Mouse (Mus musculus): ENCODE measurements around the gene Evx2. TPM values are rescaled to one million over a fixed set of nuclear protein-coding genes. Genes with fewer than 3 reads are reported as not detected.

Gene Evx2
- total RNA-seq, 2 experiments from 2014 or later, result 0.08 TPM; not detected in 1

GRCm38 (mm10) chr2:74663291-74663925 is 4.1 kb upstream of the Evx2 start:
- no peak for DNase-seq

GRCm38 (mm10) chr2:74661685-74662084 is 2.3 kb upstream of the Evx2 start:
- no peak for DNase-seq

GRCm38 (mm10) chr2:74660421-74661375 is 1.3 kb upstream of the Evx2 start:
- DNase-seq, result no peak

- DNase-seq, result no peak
These were observed 538 bp downstream of the Evx2 start for GRCm38 (mm10) chr2:74658667-74659371.

GRCm38 (mm10) chr2:74658024-74658666 is 1.2 kb downstream of the Evx2 start:
- no peak for DNase-seq

GRCm38 (mm10) chr2:74657251-74658023 is 1.9 kb downstream of the Evx2 start:
- no peak for DNase-seq

GRCm38 (mm10) chr2:74656632-74657021 is 2.7 kb downstream of the Evx2 start:
- DNase-seq, result no peak

GRCm38 (mm10) chr2:74655821-74656631 is 3.3 kb downstream of the Evx2 start:
- DNase-seq, result no peak

GRCm38 (mm10) chr2:74655420-74655781 is 4.0 kb downstream of the Evx2 start:
- no peak for DNase-seq

- no peak for DNase-seq
These were observed 4.5 kb downstream of the Evx2 start for GRCm38 (mm10) chr2:74654743-74655419.

GRCm38 (mm10) chr2:74653781-74654535 is 5.4 kb downstream of the Evx2 start:
- no peak for DNase-seq

GRCm38 (mm10) chr2:74652996-74653340 is 6.4 kb downstream of the Evx2 start:
- DNase-seq, result no peak

- DNase-seq, result no peak
These were observed 12.1 kb downstream of the Evx2 start for GRCm38 (mm10) chr2:74647082-74647864.

GRCm38 (mm10) chr2:74645631-74646030 is 13.7 kb downstream of the Evx2 start:
- DNase-seq, result no peak

- no peak for DNase-seq
These were observed 16.9 kb downstream of the Evx2 start for GRCm38 (mm10) chr2:74642431-74642830.

GRCm38 (mm10) chr2:74635412-74635811 is 23.9 kb downstream of the Evx2 start:
- DNase-seq, result no peak

GRCm38 (mm10) chr2:74620368-74620767 is 39.0 kb downstream of the Evx2 start:
- DNase-seq, result no peak

- no peak for DNase-seq
These were observed 39.6 kb downstream of the Evx2 start for GRCm38 (mm10) chr2:74619676-74620246.
